Mouse (Mus musculus) urinary bladder, postnatal 25 days (tissue): ENCODE measurements around the gene Prdx6.
A peak's percentile ranks its signal among the peaks of the same experiment; 100 is the strongest.

Experiments
- DNase-seq: peaks from one replicate; pipeline ENCODE4 v3.0.0; 2022; ENCODE audit warnings: low spot score

Prdx6 gene

DNA sequence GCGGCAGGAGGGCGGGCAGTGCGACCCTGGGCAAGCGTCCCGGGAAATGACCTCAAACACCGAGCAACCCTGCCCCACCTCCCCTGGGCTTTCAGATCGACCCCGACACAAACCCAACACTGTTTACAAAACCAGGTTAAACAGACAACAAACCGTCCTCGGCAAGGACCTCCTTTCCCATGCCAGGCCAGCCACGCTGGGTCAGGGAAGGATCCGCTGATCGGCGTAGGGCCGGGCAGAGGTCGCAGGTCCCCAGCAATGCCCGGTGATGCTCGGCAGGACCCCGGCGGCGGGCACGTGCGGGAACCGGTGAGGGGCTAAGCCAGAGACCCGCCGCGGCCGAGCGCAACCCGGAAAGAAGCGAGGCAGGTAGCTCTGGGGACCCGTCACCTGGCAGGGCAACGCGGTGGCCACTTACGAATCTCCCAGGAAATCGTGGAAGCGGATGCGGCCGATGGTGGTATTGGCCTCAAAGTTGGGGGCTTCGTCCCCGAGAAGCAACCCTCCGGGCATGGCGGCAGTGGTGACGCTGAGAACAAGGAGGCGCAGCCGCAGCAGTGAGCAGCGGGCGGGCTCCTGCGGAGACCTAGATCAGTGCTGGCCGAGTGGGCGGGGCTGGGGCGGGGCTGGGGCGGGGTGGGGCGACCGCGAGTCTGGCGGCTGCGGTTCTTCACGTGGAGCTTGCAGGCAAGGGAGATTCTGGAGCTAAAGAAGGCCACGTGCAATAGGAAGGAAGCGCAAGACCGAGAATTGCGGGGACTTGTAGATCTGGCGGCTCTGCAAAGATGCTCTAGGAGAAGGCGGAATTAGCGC lies at the start of gene Prdx6:
TSS of gene Prdx6 (minus strand) at position 616 of the 813 bp plus-strand sequence.
- DNase-seq, result peak; percentile 71

DNA sequence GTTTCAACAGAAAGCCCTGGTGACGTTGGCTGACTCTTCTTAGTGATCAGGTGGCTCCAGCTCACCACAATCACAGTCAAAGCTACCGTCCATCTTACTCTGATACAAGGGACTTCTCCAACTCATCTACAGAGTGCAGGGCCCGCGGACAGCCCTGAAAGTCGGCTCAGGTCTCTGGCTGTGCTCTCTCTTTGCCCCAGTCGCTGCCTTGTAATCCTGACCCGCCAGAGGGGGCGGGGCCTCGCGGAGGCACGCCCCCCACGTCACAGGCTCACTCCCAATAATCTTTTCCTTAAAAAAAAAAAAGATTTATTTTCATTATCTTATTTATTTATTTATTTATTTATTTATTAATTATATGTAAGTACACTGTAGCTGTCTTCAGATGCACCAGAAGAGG lies 37.2 kb upstream of the Prdx6 start:
- DNase-seq, result no peak

DNA sequence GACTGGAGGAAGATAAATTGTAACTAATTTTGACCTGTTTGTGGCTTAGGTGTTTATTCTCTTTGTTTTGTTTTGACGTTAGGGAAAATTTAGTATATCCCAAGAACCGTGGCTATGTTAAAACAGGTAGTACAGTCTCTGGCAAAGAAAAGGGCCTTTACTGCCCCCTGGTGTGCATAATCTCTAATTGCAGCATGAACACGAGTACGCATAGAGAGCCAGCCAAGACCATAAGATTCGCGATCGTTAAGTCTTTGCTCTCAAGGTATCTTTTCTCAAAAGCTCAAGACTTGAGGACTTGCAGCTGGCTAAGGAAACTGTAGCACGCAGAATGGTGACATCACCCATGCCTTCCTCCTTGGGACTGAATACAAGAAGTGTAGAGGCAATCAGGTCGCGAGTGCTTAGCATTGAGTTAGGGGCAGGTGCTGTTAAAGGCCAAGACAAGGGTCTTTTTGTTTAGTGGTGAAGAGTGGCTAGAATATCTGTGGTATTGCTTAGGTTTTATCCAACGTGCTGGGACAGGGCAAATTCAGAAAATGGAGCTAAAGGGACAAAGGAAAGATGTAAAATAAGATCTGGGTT lies 35.8 kb upstream of the Prdx6 start:
- DNase-seq, result peak; percentile 44

DNA sequence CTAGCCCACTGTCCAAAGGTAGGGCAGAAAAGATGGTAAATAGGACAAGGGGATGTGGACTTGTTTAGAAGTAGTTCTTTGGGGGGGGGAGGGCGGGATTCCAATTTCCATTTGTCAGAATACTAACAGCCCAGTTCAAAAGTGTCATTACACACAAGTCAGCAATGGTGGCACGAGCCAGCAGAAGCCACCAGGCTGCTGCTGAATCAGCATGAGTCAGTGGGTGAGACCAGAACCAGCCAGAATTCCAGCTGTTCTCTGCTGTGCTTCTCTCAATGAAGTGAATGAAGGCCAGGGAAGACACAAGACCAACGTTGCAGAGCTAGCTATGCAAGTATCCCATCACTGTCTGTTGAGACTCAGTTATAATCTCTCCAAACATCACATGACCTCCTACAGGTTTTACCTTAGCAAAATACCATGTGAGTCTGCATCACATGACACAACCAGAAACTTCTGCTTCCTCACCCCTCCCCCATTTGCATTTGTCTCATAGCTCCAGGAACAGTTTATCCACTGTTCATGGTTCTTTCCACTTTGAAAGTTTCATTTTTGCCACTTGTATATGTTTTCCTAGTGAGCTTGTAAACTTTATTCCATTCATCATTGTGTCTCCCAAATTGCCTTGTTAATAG lies 30.2 kb upstream of the Prdx6 start:
- DNase-seq, result no peak

DNA sequence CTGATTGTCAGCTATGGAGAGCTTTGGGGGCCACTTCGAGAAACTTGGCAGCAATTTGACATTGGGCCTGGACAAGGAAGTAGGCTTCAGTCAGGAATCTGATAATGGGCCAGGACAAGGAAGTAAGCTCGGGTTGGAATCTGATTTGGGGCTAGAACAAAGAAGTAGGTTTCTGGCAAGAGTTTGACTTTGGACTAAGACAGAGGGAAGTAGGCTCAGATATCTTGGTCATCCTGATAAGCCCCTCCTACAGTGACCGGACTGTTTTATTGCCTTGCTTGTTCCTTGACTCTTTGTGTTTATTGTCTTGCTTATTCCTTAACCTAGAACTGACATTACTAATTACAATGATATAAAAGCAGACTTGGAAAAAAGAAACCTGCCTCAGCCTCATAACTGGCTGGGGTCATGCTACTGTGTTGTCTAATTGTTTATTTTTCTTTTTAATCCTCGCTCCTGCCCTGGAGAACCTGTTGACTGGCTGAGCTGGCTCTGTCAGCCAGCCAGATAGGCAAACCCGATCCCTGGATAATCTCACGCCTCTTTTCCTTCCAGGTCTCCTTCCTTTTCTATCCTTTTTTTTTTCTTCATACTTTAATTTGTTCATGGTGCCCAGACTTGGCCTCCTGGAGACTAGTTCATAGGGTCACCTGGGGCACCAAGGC lies 28.4 kb upstream of the Prdx6 start:
- DNase-seq, result no peak

DNA sequence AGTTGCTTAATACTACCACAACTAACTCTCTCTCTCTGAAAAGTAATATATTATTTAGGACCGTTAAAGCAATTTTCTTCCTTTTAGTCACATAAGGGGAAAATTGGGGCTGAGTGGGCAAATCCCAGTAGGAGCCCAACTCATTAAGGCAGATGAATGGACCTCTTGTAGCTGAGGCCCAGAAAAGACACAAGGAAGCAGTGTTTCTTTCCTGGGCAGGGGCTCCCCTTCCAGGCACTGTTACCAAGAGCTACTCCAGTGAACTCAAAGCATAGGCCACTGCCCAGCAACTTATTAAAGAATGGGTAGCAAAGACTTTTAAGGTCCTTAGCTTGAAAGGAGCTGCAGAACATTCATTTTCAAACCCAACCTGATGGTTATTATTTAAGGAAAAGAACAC lies 22.5 kb upstream of the Prdx6 start:
- no peak for DNase-seq

DNA sequence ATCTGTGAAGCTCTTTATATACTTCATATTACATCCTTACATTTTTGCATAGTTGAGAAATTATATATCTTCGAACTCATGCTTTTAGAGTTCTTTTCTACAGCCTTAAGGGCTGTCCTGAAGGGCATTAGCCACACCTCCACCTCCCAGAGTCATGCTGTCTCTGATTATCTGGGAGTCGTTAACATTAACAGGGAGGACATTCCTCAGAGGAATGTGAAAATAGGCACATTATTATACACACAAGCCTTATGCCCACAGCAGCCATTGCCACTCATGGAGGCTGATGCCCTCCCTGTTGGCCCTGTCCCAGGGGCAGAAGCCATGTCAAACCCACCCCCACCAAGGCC lies 20.4 kb upstream of the Prdx6 start:
- no peak for DNase-seq

DNA sequence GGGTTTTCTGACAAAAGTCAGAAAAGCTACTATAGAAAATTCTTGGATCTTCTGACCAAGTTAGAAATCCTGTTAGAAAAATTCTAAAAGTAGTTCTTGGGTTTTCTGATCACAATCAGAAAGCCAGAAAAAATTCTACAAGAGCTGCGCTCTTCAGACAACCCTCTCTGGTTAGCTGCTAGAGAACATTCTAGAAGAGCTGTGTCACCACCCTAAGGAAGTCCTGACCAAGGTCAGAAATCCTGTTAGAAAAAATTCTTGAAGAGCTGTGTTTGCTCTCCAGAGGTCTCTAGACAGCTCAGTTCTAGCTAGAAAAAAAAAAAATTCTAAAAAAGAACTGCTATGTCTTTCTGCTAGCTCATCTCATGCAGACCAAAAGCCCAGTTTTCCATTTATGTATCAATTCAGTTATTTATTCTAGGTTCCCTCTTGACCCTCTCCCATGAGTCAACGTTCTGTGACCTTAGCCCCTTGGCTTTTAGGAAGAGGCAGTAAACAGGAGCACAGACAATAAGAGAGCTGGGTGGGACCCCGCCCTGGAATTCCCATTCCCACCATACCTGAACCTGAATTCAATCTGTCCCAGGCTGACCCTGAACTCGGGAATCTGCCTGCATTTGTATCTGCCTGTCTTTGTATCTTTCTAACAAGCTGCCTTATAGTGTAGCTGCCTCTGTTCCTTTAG lies 19.9 kb upstream of the Prdx6 start:
- DNase-seq, result no peak

DNA sequence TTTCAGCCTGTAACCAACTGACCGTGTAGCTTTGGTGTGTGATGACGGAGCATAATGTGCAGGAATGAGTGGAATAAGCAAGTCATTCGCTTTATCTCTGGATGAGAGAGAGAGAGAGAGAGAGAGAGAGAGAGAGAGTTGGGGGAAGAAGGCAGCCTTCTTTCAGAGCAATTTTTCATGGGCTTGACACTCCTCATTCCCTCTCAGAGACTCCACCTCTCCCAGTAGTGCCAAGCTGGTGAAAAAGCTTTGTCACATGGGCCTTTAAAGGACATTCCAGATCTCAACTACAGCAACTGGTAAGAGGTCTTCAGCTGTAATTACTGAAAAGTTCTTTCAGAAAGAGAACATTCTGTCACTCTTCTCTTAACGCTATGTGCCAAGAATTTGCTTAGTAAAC lies 18.3 kb upstream of the Prdx6 start:
- no peak for DNase-seq

DNA sequence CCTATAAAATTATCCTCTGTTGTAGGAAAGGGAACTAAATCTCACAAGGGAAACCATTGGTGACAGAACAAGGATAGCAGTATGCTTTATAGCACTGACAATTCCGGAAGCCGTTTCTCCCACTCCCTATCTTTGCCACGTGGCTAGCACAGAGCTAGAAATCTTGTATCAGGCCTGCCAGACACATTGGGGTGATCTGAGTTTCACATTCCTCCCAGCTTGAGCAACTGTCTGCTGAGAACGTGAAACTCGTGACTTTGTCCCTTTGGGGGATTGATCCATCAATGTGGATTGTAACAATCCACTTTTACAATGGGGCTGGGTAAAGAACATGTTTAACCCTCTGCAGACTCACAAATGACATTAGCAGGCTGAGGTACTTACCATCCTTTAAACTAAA lies 17.9 kb upstream of the Prdx6 start:
- DNase-seq, result no peak

DNA sequence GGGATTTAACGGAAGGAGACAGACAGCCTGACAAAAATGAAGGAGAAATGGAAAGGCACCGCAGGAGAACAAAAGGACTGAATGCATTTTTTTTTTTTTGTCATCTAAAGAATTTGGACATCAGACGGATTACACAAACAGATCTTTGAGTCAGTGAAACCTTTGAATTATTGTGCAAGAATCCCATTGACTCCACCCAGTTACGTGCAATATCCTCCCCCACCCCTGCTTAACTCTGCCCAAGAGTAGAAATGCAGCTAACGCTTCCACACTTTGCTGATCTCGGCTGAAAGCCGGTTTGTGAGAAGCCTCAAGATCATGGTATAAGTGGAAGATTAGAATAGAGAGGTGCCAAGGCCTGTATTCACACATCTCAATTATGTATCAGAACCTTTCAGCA lies 17.1 kb upstream of the Prdx6 start:
- DNase-seq, result no peak

DNA sequence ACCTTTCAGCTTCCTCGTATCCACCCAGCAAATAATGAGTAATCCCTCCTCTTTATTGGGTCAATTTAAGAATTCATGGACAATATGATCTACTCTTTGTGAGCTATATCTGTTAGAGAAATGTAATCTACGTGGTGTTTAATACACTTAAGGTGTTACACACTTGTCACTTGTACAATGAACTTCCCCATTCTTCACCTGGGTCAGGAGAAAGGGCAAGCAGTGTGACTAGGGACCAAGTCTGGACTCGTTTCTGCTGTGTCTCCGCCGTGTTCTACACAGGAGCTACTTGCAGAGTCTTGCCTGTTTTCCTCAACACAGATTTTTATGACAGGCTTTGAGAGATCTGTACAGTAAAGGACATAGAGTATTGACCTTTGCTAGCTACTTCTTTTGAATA lies 13.9 kb upstream of the Prdx6 start:
- DNase-seq, result no peak

DNA sequence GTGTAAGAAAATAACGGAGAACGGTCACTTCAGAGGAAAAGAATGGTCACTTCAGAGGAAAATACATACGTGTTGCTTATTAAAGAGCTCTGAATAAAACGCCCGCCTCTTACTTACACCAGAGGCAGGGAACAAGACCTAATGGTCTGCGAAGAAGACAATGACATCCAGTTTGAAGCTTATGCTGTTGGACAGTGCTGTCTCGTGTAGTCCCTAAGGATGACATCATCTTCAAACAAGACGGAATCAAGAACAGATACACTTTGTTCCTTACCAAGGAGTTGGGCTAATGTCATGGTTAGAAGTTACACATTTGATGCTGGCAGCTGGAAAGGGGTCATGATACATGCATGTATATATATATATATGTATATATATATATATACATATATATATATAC lies 12.6 kb upstream of the Prdx6 start:
- DNase-seq, result no peak

DNA sequence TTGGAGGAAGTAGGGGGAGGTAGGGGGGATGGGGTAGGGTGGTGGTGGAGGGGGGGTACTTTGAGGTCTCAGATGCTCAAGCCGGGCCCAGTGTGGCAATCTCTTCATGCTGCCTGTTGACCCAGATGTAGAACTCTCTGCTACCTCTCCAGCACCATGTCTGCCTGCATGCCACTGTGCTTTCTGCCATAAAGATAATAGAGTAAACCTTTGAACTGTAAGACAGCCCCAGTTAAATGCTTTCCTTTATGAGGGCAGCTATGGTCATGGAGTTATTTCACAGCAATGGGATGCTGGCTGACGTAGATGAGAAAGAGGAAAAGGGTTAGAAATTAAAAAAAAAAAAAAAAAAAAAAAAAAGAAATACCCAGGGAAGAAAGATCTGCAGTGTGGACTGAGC lies 11.5 kb upstream of the Prdx6 start:
- DNase-seq, result no peak

DNA sequence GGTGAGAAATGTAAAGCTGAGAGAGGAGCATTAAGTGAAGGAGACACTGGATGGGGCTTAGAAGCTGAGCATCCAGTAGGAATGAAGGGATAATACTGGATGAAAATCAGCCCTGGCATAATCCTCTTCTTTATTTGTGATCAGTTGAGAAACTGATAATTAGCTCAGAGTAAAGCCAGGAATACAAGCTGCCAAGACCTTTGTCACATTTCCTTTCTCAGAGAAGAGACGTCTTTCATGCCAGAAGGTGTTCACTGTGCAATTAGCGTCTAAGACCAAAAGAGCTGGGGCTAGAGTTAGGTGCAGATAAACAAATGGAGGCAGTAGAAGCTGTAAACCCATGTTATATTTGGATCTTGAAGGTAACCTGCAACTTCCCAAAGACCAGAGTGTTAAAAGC lies 9.7 kb upstream of the Prdx6 start:
- DNase-seq, result no peak

DNA sequence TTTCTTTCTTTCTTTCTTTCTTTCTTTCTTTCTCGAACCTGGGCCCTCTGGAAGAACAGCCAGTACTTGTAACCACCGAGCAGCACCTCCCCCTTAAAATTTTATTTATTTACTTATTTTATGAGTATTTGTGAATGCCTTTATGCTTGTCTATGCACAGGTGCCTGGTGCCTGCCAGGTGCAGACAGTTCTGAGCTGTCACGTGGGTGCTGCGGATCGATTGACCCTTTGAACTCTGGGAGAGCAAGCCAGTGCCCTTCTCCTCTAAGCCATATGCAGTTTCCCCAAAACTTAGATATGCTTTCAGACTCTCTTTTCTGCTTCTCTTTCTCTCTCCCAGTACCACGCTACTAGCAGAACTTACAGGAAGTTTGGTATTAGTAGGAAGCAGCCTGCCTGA lies 8.1 kb upstream of the Prdx6 start:
- no peak for DNase-seq

DNA sequence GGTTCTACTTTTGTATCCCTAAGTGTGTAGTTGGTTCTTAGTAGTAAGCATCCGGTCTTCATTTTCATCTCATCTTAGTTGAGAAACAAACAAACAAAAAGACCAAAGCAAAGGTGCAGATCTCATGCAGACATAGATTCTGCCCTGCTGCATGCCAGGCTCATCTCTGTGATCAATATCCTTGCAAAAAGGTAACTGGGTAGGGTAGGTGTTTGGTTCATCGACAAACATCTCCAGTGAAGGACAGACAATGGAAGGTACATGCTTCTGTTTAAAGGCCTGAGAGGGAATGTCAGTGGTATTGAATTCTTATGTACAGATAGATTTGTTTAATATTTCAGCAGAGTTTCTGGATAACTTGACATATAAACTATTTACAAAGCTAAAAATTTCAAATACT lies 7.3 kb upstream of the Prdx6 start:
- DNase-seq, result no peak

DNA sequence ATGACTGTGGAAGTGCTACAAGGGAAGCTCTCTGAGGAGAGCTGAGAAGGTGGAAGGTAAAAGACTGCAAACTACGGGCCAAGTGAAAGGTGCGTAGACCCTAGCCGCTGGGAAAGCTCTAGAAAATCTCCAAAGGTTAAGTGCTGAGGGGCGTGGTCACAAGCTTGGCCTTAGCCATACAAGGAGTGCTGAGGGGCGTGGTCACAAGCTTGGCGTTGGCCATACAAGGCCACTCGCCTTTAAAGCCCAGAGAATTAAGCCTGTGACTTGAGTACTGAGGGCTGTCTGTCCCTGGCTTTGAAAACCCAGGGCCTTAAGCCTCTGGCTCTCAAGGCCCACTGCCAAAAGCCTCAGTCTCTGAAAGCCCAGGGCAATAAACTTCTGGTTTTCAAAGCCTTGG lies 5.9 kb upstream of the Prdx6 start:
- DNase-seq, result no peak

DNA sequence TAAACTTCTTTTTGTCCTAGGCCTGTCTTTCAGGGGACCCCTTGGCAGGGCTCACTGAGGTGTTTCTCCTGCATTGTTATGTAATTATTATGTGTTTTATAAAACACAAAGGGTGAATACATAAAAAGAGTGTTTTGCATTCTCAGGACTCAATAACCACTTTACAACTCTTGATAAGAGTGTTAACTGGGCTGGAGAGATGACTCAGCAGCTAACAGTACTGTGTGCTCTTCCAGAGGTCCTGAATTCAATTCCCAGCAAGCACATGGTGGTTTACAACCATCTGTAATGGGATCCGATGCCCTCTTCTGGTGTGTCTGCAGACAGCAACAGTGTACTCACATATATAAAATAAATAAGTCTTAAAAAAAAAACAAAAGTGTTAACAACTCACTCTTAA lies 3.3 kb upstream of the Prdx6 start:
- DNase-seq, result no peak

DNA sequence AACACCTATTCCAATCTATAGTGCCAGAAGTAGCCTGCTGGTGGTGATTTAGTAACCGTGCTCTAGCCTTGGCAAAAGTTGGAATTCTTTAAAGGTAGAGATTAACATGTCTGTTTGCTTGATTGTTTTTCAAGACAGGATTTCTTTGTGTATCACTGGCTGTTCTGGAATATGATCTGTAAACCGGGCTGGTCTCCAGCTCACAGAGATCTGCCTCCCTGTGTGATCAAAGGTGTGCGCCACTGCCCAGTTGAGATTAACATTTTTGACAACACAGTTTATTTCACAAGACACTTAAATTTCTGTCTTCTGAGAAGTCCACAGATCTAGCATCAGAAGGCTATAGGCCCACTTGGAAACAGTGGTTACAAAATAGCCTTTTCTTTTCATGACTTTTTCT lies 1.9 kb upstream of the Prdx6 start:
- no peak for DNase-seq

DNA sequence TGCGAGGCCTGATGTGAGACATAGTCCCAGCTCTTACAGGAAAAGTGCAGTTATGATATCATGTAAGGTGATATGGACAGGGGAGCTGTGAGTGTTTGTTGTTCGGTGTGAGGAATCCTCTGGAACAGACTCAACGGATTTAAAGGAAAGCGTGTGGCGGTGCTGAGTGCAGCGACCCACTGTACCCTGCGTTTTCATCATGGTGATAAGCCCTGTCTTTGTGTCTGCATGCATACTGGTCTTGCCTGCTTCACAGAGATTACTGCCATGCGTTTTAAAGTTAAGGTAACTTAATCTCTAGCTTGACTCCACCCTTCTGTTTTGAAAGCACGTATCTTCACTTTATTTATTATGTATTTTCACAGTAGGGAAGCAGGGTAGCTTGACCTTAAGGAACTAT lies 1.3 kb upstream of the Prdx6 start:
- DNase-seq, result no peak

DNA sequence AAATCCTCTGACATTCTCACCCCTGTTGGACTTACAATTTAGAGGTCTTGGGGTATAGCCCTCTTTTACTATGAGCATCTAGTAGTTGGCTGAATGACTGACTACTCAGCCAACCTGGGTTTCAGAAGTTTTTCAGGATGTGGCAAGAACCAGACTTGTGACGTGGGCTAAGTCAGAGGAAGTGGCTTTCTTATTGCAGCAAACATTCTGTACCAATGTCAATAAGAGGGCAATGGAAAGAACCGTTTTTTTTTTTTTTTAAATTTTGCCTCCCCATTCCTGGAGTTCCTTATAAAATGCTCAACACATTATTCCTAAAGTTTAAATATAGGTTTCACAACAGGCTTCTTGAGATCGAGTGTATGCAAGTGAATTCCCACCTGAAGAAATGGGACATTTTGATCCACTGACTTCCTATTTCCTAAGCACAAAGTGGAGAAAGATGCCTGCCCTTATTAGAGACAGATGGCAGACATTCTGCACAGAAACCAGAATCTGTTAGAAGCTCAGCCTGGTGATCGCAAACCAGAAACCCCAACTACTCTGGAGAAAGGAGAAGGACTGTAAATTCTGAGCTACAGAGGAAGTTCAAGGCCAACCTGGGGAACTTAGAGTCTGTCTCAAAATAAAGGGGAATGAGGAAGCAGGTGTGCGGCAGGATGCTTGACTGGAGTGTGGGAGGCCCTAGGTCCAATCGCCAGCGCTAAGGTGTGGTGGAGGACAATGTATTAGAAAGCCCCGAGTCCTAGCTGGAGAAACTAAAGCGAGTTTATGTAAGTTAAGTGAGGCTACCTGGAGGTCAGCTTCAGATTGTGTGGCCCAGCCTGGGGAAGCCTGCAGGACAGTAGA lies 622 bp upstream of the Prdx6 start:
- DNase-seq, result no peak
